Mouse (Mus musculus) layer of hippocampus, adult 9-11 months (tissue): ENCODE measurements around the gene Tmem213.
A peak's percentile ranks its signal among the peaks of the same experiment; 100 is the strongest.

Source experiments
- DNase-seq: peaks from one replicate; pipeline ENCODE4 v3.0.0; 2022

Gene Tmem213

GRCm38 (mm10) chr6:38159576-38159975 lies 50.5 kb downstream of the Tmem213 start:
- no peak for DNase-seq

GRCm38 (mm10) chr6:38160102-38160501 lies 51.0 kb downstream of the Tmem213 start:
- DNase-seq = peak; percentile 88

GRCm38 (mm10) chr6:38160556-38160955 lies 51.5 kb downstream of the Tmem213 start:
- DNase-seq = no peak

GRCm38 (mm10) chr6:38162825-38163504 lies 53.9 kb downstream of the Tmem213 start:
- DNase-seq = no peak

GRCm38 (mm10) chr6:38164705-38165104 lies 55.6 kb downstream of the Tmem213 start:
- DNase-seq = no peak

- DNase-seq = no peak
These were observed 56.3 kb downstream of the Tmem213 start for GRCm38 (mm10) chr6:38165385-38165784.
